Mouse (Mus musculus) MN1 (cell line): ENCODE measurements at regions not wholly inside any gene's neighbourhood (a gene's known extent, or its start where the extent isn't known, plus 50 kb on each side); places are given as distances from the start of the nearest gene placed in this dataset.

Source experiments
- DNase-seq: peaks from one replicate; pipeline ENCODE4 v3.0.0-alpha.2; 2016; ENCODE audit warnings: low spot score

DNA sequence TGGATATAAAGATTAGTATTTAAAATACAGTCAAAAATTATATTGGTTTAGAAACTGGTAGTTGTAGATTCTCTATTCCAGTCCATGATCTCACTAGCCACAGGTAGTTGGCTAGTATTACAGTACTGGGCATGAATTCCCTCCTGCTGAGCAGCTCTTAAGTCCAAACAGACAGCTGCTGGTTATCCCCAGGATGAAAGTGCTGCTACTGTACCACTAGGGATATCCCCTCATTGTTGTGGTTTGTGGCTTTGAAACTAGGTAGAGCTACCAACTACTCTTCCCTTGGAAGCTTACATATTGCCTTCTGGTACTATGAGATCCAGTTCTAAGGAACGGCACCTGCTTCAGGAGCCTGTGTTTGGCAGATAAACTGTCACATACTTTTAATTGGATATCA lies 97.9 kb upstream of the Pter start:
- DNase-seq: no peak

DNA sequence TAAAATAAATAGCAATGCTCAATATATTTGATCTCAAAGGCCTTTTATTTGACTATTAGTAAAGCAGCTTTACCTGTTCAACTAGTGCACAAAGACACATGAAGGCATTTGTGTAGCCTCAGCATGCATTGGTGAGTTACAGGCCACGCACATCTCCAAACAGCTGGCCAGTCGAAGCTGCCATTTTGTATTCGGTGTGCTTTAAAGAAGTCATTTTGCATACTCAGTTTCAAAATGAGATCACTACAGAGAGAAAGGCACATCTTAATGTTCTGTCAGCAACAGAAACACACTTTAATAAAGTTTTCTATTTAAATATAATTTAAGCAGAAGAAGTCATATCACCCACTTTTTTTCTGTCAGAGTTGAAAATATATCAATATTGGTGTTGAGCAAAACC lies 90.3 kb upstream of the Pter start:
- DNase-seq: no peak

DNA sequence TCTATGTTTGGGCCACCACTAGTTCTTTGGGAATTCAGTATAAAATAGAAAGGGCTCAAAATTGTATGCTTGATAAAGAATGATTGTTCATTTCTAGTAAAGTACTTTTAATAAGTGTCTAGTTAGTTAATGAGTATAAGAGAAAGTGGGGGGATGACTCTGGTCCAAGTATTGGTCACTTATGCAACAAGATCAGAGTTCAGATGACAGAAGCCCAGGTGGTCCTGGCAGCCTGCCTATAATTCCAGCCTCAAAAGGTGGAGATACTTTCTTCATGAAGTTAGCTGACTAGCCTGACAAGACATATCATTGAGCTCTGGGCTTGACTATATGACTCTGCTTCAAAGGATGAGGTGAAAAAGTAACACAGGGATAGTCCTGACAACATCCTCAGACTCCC lies 57.3 kb upstream of the Pter start:
- DNase-seq: no peak

DNA sequence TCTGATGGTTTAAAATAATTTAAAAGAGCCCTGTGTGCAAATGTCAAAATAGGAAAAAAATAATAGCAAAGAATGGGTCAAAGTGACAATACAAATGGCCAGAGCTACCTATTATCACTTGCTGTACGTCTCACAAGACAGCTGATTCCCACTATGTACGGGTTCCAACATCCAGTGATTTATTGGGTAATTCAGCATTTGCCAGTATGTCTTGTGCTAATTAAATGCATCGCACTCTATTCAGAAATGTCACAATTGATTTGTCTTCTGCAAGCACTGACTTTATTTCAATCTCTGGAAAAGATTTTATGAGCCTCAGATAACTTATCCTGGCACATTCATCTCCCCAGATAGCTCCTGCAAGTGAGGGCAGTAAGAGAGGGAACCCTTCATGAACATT lies 55.1 kb upstream of the Pter start:
- DNase-seq: no peak
